Mouse (Mus musculus): ENCODE measurements around the gene Dact3. TPM values are rescaled to one million over a fixed set of nuclear protein-coding genes. Genes with fewer than 3 reads are reported as not detected.

Gene Dact3
- polyA plus RNA-seq, 2 experiments: 11.5 to 64.3 TPM

GRCm38 (mm10) chr7:16879796-16880547, 4.9 kb downstream of the Dact3 start:
- Histone ChIP-seq H3K4me1 (ENCODE audit: control insufficient read depth, insufficient read depth, low read length) (peaks cover 14% of the 10 kb centered on the region; the same call in 1 of the 2 replicates), H3K4me2 (replicated peaks; ENCODE audit: low read depth, low read length, severe bottlenecking) (peak overlapping the region; percentile 26), H3K27ac (replicated peaks; ENCODE audit: low read depth, low read length) (peak overlapping the region; percentile 33), H3K9me3 (ENCODE audit: control insufficient read depth, low read length) (no peaks in the 10 kb centered on the region; the same call in 1 of the 2 replicates), H3K27me3 (ENCODE audit: control insufficient read depth, insufficient read depth, low read length) (no peaks in the 10 kb centered on the region), H3K36me3 (ENCODE audit: control insufficient read depth, insufficient read depth, low read length) (peaks cover 49% of the 10 kb centered on the region), H3K4me3 (replicated peaks; ENCODE audit: low read length) (no peak overlapping the region), H3K9ac (ENCODE audit: low read depth, low read length, severe bottlenecking) (no peak overlapping the region; the same call in 1 of the 2 replicates)
- ATAC-seq (ENCODE audit: low FRiP score, low read depth) (0 out of 2 replicates have a peak, but pooled peaks have one; percentile 6), DNase-seq (ENCODE audit: low spot score) (peak; percentile 54)
- 24% methylated on average over 8 of the region's 9 CpGs for WGBS
- TF ChIP-seq POLR2A (IDR thresholded peaks at IDR 0.05; ENCODE audit: borderline replicate concordance, extremely low read depth, insufficient read depth, insufficient read length): no peak

DNA sequence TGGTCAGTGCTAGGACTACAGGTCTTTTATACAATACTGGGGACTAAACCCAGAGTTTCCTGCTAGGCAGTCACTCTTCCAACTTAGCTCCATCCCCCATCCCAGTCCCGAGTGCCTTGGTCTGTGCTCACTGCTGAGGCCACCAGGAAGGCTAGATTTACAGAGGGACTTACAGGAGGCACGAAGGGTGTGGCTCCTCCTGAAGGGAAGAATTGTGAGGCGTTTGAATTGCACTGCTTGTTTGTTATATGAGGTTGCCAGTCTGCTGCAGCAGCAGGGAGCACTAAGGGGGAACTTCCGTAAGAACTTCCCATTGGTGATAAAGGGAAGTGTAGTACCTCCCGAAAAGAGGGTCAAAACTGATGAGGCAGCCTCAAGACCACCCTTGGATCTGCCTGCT, 5.5 kb downstream of the Dact3 start:
- no peak for DNase-seq (ENCODE audit: low spot score)
- H3K9me3 ChIP-seq (ENCODE audit: control insufficient read depth, low read length): peaks cover 3% of the 10 kb centered on the region
- peak overlapping the region; percentile 26; the same call in 1 of the 2 replicates for H3K4me2 ChIP-seq (replicated peaks; ENCODE audit: low read depth, low read length, severe bottlenecking)
- ATAC-seq (ENCODE audit: low FRiP score, low read depth): no peak
- H3K9ac ChIP-seq (ENCODE audit: low read depth, low read length, severe bottlenecking): no peak overlapping the region
- peaks cover 56% of the 10 kb centered on the region for H3K36me3 ChIP-seq (ENCODE audit: control insufficient read depth, insufficient read depth, low read length)
- no peak overlapping the region for H3K4me3 ChIP-seq (replicated peaks; ENCODE audit: low read length)
- TF ChIP-seq POLR2A (IDR thresholded peaks at IDR 0.05; ENCODE audit: borderline replicate concordance, extremely low read depth, insufficient read depth, insufficient read length): no peak
- peak overlapping the region; percentile 33 for H3K27ac ChIP-seq (replicated peaks; ENCODE audit: low read depth, low read length)
- H3K4me1 ChIP-seq (ENCODE audit: control insufficient read depth, insufficient read depth, low read length): peaks cover 14% of the 10 kb centered on the region; the same call in 1 of the 2 replicates
- H3K27me3 ChIP-seq (ENCODE audit: control insufficient read depth, insufficient read depth, low read length): no peaks in the 10 kb centered on the region
- 26% methylated on average over 5 of the region's 5 CpGs for WGBS

DNA sequence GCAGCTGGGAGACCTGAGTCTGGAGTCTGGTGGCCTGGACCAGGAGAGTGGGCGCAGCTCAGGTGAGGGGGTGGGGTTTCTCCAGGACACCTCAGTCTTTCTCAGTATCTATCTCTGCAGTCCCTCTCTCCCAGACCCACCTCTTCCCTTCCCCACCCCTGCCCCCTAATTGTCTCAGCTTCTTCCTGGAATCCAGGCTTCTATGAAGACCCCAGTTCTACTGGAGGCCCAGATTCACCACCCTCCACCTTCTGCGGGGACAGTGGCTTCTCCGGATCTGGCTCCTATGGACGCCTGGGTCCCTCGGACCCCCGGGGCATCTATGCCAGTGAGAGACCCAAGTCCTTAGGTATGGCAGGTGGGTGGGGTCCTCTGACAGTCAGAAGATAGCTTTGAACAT, 8.0 kb downstream of the Dact3 start:
- Histone ChIP-seq H3K27ac (replicated peaks; ENCODE audit: low read depth, low read length) (no peak overlapping the region), H3K9ac (ENCODE audit: low read depth, low read length, severe bottlenecking) (no peak overlapping the region), H3K4me1 (ENCODE audit: control insufficient read depth, insufficient read depth, low read length) (peaks cover 7% of the 10 kb centered on the region; the same call in 1 of the 2 replicates), H3K36me3 (ENCODE audit: control insufficient read depth, insufficient read depth, low read length) (peaks cover 79% of the 10 kb centered on the region), H3K4me3 (replicated peaks; ENCODE audit: low read length) (no peak overlapping the region), H3K9me3 (ENCODE audit: control insufficient read depth, low read length) (peaks cover 9% of the 10 kb centered on the region), H3K27me3 (ENCODE audit: control insufficient read depth, insufficient read depth, low read length) (no peaks in the 10 kb centered on the region), H3K4me2 (replicated peaks; ENCODE audit: low read depth, low read length, severe bottlenecking) (no peak overlapping the region)
- WGBS: 90% methylated on average over 6 of the region's 6 CpGs
- no peak for ATAC-seq (ENCODE audit: low FRiP score, low read depth)
- no peak for TF ChIP-seq POLR2A (IDR thresholded peaks at IDR 0.05; ENCODE audit: borderline replicate concordance, extremely low read depth, insufficient read depth, insufficient read length)
- DNase-seq (ENCODE audit: low spot score): no peak

GRCm38 (mm10) chr7:16884334-16884733, 9.2 kb downstream of the Dact3 start:
- 72% methylated on average over 4 of the region's 4 CpGs for WGBS
- no peak overlapping the region for H3K27ac ChIP-seq (replicated peaks; ENCODE audit: low read depth, low read length)
- H3K4me2 ChIP-seq (replicated peaks; ENCODE audit: low read depth, low read length, severe bottlenecking): no peak overlapping the region
- no peaks in the 10 kb centered on the region for H3K27me3 ChIP-seq (ENCODE audit: control insufficient read depth, insufficient read depth, low read length)
- H3K9ac ChIP-seq (ENCODE audit: low read depth, low read length, severe bottlenecking): no peak overlapping the region
- no peak overlapping the region for H3K4me3 ChIP-seq (replicated peaks; ENCODE audit: low read length)
- peaks cover 75% of the 10 kb centered on the region for H3K36me3 ChIP-seq (ENCODE audit: control insufficient read depth, insufficient read depth, low read length)
- TF ChIP-seq POLR2A (IDR thresholded peaks at IDR 0.05; ENCODE audit: borderline replicate concordance, extremely low read depth, insufficient read depth, insufficient read length): no peak
- H3K4me1 ChIP-seq (ENCODE audit: control insufficient read depth, insufficient read depth, low read length): peaks cover 7% of the 10 kb centered on the region; the same call in 1 of the 2 replicates
- peaks cover 9% of the 10 kb centered on the region for H3K9me3 ChIP-seq (ENCODE audit: control insufficient read depth, low read length)
- ATAC-seq (ENCODE audit: low FRiP score, low read depth) (no peak), DNase-seq (ENCODE audit: low spot score) (no peak)

- DNase-seq (ENCODE audit: low spot score): no peak
- Histone ChIP-seq H3K9me3 (ENCODE audit: control insufficient read depth, low read length) (peaks cover 9% of the 10 kb centered on the region), H3K27me3 (ENCODE audit: control insufficient read depth, insufficient read depth, low read length) (no peaks in the 10 kb centered on the region), H3K27ac (replicated peaks; ENCODE audit: low read depth, low read length) (no peak overlapping the region), H3K4me1 (ENCODE audit: control insufficient read depth, insufficient read depth, low read length) (peaks cover 3% of the 10 kb centered on the region; the same call in 1 of the 2 replicates), H3K4me3 (replicated peaks; ENCODE audit: low read length) (peak overlapping the region; percentile 21), H3K36me3 (ENCODE audit: control insufficient read depth, insufficient read depth, low read length) (peaks cover 73% of the 10 kb centered on the region), H3K4me2 (replicated peaks; ENCODE audit: low read depth, low read length, severe bottlenecking) (peak overlapping the region; percentile 28; the same call in 1 of the 2 replicates), H3K9ac (ENCODE audit: low read depth, low read length, severe bottlenecking) (no peak overlapping the region)
- 33% methylated on average over 29 of the region's 95 CpGs for WGBS
- ATAC-seq (ENCODE audit: low FRiP score, low read depth): no peak
- TF ChIP-seq POLR2A (IDR thresholded peaks at IDR 0.05; ENCODE audit: borderline replicate concordance, extremely low read depth, insufficient read depth, insufficient read length): no peak
Observed at GRCm38 (mm10) chr7:16885271-16885776, 10.2 kb downstream of the Dact3 start.

Measured in limb, embryonic 14.5 days (tissue).